Mouse (Mus musculus) stomach, postnatal 0 days (tissue): ENCODE results near the gene Tmem101. TPM values are rescaled to one million over a fixed set of nuclear protein-coding genes. Genes with fewer than 3 reads are reported as not detected.

ENCODE experiments used
- ATAC-seq: fragments of 200-750 bp; cut with Nextera tagmentation; 2 replicates; pipeline ENCODE4 v1.8.0; 2017; ENCODE audit not compliant: low FRiP score, low TSS enrichment
- DNase-seq: peaks from one replicate; pipeline ENCODE4 v3.0.0-alpha.2; 2016; ENCODE audit warnings: low spot score
- H3K27ac ChIP-seq: fragments of 300-500 bp; sonication (generic); replicated peaks from 2 replicates; pipeline ENCODE4 v1.5.1; 2014; ENCODE audit warnings: mild to moderate bottlenecking, control low read depth
- H3K27me3 ChIP-seq: fragments of 300-500 bp; sonication (generic); 2 replicates; pipeline ENCODE4 v1.6.1; 2014; ENCODE audit warnings: low read length; ENCODE audit not compliant: control insufficient read depth, insufficient read depth
- H3K36me3 ChIP-seq: fragments of 300-500 bp; sonication (generic); 2 replicates; pipeline ENCODE4 v1.6.1; 2014; ENCODE audit warnings: low read length, mixed read lengths; ENCODE audit not compliant: control insufficient read depth, insufficient read depth
- H3K4me1 ChIP-seq: fragments of 300-500 bp; sonication (generic); replicated peaks from 2 replicates; pipeline ENCODE4 v1.6.1; 2014; ENCODE audit warnings: antibody characterized with exemption; ENCODE audit not compliant: control insufficient read depth, insufficient read depth
- H3K4me2 ChIP-seq: fragments of 300-500 bp; sonication (generic); replicated peaks from 2 replicates; pipeline ENCODE4 v1.6.1; 2014; ENCODE audit warnings: low read depth, mild to moderate bottlenecking, control low read depth, moderate library complexity
- H3K4me3 ChIP-seq: fragments of 300-500 bp; sonication (generic); 2 replicates; pipeline ENCODE4 v1.5.1; 2014; ENCODE audit warnings: low read depth, low read length, control low read depth
- H3K9ac ChIP-seq: fragments of 300-500 bp; sonication (generic); 2 replicates; pipeline ENCODE4 v1.6.1; 2014; ENCODE audit warnings: mild to moderate bottlenecking, low read length, control low read depth, mixed read lengths
- H3K9me3 ChIP-seq: fragments of 300-500 bp; sonication (generic); 2 replicates; pipeline ENCODE4 v1.6.1; 2016; ENCODE audit warnings: low read length; ENCODE audit not compliant: control insufficient read depth
- CTCF ChIP-seq: IDR thresholded peaks from 2 replicates; pipeline ENCODE4 v1.5.1; 2016; ENCODE audit warnings: antibody characterized with exemption, low read depth, mild to moderate bottlenecking, moderate library complexity
- EP300 ChIP-seq: optimal IDR thresholded peaks from 2 replicates; pipeline ENCODE3; 2016; ENCODE audit warnings: antibody characterized with exemption
- WGBS: fragments of 180-500 bp; shearing (Covaris S2); extraction: QIAGEN DNeasy Blood & Tissue Kit; methylation state at CpG from one replicate; pipeline ENCODE4 v1.1.7; 2014; 5-methylcytosine and 5-hydroxymethylcytosine counted together
- polyA plus RNA-seq: library from polyadenylated mRNA; unstranded; fragments of >200 nt; fragmentation: Nextera tagmentation; extraction: Ambion mirVana; gene quantifications from 2 replicates; pipeline ENCODE4 v1.2.1, GENCODE M21; 2015

Tmem101 gene
- polyA plus RNA-seq, 1 experiment from 2014 or later = 13.8 TPM

DNA sequence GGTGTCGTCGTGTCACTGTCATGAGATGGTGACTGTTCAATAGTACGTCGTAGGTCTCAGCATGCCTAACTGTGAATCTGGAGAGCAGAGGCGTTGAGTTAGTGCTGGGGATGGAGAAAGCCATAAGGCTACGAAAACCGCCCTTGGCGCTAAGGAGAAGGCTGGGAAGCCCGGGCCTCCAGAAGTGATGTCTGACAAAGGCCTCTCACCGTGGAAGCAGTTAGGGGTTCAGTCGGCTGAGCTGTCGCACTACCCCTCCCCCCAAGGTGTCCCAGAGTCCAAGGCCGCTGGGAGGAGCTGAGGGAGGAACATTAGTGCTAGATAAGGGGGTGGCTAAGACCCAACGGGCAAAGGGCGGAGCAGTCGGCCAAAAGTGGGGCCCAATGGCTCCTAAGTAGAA is 10.2 kb downstream of the Tmem101 start:
- WGBS = 9% methylated on average over 16 of the region's 16 CpGs
- 0 out of 2 replicates have a peak, but pooled peaks have one; percentile 16 for ATAC-seq
- Histone ChIP-seq H3K9ac (no peak overlapping the region), H3K4me1 (no peaks in the 10 kb centered on the region), H3K27me3 (peaks cover 24% of the 10 kb centered on the region), H3K9me3 (no peaks in the 10 kb centered on the region), H3K27ac (no peak overlapping the region), H3K4me3 (no peak overlapping the region), H3K4me2 (peak overlapping the region; percentile 14; the same call in 1 of the 2 replicates), H3K36me3 (no peaks in the 10 kb centered on the region)
- DNase-seq = no peak
- TF ChIP-seq CTCF = no peak
- TF ChIP-seq EP300 = no peak

DNA sequence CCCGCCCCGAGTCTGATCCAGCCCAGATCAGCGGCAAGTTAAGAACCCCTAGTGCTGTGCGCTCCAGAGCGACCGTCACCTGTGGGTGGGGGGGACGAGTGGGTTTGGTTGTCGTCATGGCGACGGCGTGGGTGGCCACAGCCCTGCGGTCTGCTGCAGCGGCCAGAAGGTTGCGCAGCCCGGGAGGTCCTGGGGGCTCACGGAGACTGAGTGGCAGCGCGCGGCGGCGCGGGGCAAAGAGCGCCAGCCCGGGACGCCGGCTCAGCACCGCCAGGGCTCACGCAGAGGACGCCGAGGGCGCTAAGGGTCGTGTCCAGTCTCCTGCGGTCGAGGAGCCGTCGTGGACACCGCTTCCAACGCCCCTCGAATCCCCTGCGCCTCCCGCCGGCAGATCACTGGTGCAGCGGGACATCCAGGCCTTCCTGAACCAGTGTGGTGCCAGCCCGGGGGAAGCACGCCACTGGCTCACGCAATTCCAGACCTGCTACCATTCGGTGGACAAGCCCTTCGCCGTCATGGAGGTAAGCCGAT is 10.7 kb downstream of the Tmem101 start, which contains the start of gene Nags:
TSS of gene Nags (plus strand) at position 43 of the 531 bp plus-strand sequence.
- Histone ChIP-seq H3K9me3 (no peaks in the 10 kb centered on the region), H3K4me3 (peak within 1 kb of the TSS; percentile 33), H3K36me3 (no peaks in the 10 kb centered on the region), H3K9ac (peak within 1 kb of the TSS; percentile 23; the same call in 1 of the 2 replicates), H3K4me2 (peak within 1 kb of the TSS; percentile 49), H3K27me3 (peaks cover 24% of the 10 kb centered on the region), H3K4me1 (no peaks in the 10 kb centered on the region), H3K27ac (no peak within 1 kb of the TSS)
- no peak for TF ChIP-seq EP300
- TF ChIP-seq CTCF = no peak
- DNase-seq (peak; percentile 40), ATAC-seq (no peak)
- WGBS = 2% methylated on average over 50 of the region's 50 CpGs

DNA sequence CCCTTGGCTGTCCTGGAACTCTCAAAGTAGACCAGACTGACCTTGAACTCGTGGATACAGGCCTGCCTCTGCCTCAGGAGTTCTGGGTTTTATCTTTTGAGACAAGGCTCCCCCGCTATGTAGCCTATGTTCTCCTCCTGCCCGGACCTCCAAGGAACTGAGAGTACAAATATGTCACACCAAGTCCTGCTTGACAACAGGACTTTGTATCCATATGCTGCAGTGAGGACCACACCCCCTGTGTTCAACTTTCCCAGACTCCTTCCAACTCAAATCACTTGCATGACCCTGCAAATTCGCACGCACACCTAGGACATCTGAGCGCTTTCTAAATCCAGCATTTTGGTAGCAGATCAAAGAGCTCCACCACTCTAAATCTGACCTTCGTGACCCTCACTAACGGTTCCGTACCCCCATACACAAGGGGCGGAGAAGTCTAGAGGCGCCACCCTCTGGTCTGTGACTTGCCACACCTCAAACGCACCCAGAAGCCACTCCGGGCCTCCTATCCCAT is 11.2 kb downstream of the Tmem101 start:
- Histone ChIP-seq H3K36me3 (no peaks in the 10 kb centered on the region), H3K4me2 (peak overlapping the region; percentile 49; the same call in 1 of the 2 replicates), H3K27me3 (peaks cover 24% of the 10 kb centered on the region), H3K9me3 (no peaks in the 10 kb centered on the region), H3K4me1 (no peaks in the 10 kb centered on the region), H3K27ac (no peak overlapping the region), H3K4me3 (peak overlapping the region; percentile 33), H3K9ac (no peak overlapping the region; the same call in 1 of the 2 replicates)
- ATAC-seq (peak; percentile 28; the same call in 1 of the 2 replicates), DNase-seq (no peak)
- no peak for TF ChIP-seq CTCF
- TF ChIP-seq EP300 = no peak
- WGBS = 24% methylated on average over 13 of the region's 13 CpGs

DNA sequence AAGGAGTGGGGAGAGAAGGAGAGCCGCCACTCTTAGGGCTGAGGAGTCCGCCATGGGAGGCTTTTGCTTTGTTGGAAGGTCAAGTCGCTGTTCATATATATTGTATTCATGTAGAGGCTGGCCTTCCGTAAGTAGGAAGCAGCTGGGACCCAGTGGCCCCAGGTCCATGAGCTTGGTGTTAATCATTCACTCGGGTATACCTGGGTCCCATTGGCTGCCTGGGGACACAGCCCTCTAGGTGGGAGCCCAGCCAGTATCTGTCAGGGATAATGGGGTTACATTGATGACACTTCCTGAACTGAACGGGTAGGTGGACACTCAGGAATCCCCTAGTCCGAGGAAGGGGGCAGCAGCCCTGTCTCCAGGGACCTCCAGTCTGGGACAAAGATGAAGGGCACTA is 13.8 kb downstream of the Tmem101 start:
- peaks cover 16% of the 10 kb centered on the region for H3K27me3 ChIP-seq
- H3K27ac ChIP-seq = no peak overlapping the region
- H3K4me2 ChIP-seq = no peak overlapping the region
- no peak overlapping the region for H3K4me3 ChIP-seq
- 48% methylated on average over 7 of the region's 7 CpGs for whole genome bisulfite sequencing
- no peaks in the 10 kb centered on the region for H3K4me1 ChIP-seq
- no peak for ATAC-seq
- no peak overlapping the region for H3K9ac ChIP-seq
- DNase-seq = no peak
- no peaks in the 10 kb centered on the region for H3K36me3 ChIP-seq
- TF ChIP-seq CTCF (no peak), EP300 (no peak)
- H3K9me3 ChIP-seq = no peaks in the 10 kb centered on the region

DNA sequence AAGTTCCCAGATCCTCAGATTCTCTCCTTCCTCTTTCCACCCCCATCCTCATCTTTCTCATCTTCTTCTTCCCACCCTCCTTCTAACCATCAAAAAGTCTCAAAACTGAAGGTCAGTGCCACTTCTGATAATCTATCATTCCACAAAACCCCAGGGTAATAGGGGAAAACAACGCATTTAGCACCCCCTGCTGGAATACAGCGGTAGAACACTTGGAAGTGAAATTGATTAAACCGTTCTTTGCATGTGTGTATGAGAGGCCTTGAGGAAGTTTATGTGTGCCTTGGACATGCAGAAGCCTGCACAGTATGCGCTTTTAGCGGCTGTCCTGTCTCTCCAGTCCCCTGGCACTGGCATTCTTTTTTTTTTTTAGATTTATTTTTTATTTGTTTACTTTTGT is 15.7 kb downstream of the Tmem101 start:
- DNase-seq = peak; percentile 76
- 3% methylated on average over 5 of the region's 5 CpGs for WGBS
- Histone ChIP-seq H3K4me3 (no peak overlapping the region), H3K4me2 (no peak overlapping the region), H3K9me3 (no peaks in the 10 kb centered on the region), H3K36me3 (no peaks in the 10 kb centered on the region), H3K27ac (no peak overlapping the region), H3K4me1 (no peaks in the 10 kb centered on the region), H3K9ac (no peak overlapping the region), H3K27me3 (peaks cover 1% of the 10 kb centered on the region; the same call in 1 of the 2 replicates)
- TF ChIP-seq CTCF (peak; percentile 93), EP300 (no peak)
- no peak for ATAC-seq

DNA sequence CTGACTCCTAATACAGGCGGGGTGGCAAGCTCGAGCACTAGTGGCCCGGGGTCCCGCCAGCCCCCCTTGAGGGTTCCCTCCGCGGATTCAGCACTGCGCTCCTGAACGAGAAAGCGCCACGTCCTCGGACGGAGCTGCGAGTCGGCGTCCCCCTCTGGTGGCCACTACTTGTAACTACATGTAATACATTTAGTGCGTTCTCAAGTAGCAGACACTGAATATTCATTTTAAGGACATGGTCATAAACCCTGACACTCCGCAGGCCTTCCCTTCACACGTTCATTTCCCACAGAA is 17.8 kb downstream of the Tmem101 start:
- H3K4me1 ChIP-seq = no peaks in the 10 kb centered on the region
- ATAC-seq = peak; percentile 38
- 0 out of 2 replicates have a peak overlapping the region, but pooled peaks have one; percentile 23 for H3K4me3 ChIP-seq
- 2% methylated on average over 18 of the region's 18 CpGs for WGBS
- H3K9me3 ChIP-seq = no peaks in the 10 kb centered on the region
- TF ChIP-seq CTCF = peak; percentile 96
- no peak for TF ChIP-seq EP300
- no peaks in the 10 kb centered on the region for H3K27me3 ChIP-seq
- no peak overlapping the region for H3K9ac ChIP-seq
- no peaks in the 10 kb centered on the region for H3K36me3 ChIP-seq
- H3K27ac ChIP-seq = no peak overlapping the region
- DNase-seq = peak; percentile 57
- peak overlapping the region; percentile 44 for H3K4me2 ChIP-seq
